Mouse (Mus musculus) liver, embryonic 16.5 days (tissue): ENCODE measurements at regions not wholly inside any gene's neighbourhood (a gene's known extent, or its start where the extent isn't known, plus 50 kb on each side); places are given as distances from the start of the nearest gene placed in this dataset.

Experiments
- ATAC-seq: fragments of 200-750 bp; cut with Nextera tagmentation; 2 replicates; pipeline ENCODE4 v1.8.0; 2017; ENCODE audit warnings: low read depth, mild to moderate bottlenecking, moderate number of reproducible peaks, moderate library complexity
- H3K27ac ChIP-seq: fragments of 300-500 bp; sonication (generic); 2 replicates; pipeline ENCODE4 v1.5.1; 2014; ENCODE audit warnings: mild to moderate bottlenecking, low read length
- H3K27me3 ChIP-seq: fragments of 300-500 bp; sonication (generic); 2 replicates; pipeline ENCODE4 v1.6.1; 2014; ENCODE audit warnings: low read depth, low read length, mixed read lengths; ENCODE audit not compliant: control insufficient read depth, insufficient read depth
- H3K36me3 ChIP-seq: fragments of 300-500 bp; sonication (generic); 2 replicates; pipeline ENCODE4 v1.6.1; 2014; ENCODE audit warnings: mild to moderate bottlenecking; ENCODE audit not compliant: control insufficient read depth, insufficient read depth
- H3K4me1 ChIP-seq: fragments of 300-500 bp; sonication (generic); 2 replicates; pipeline ENCODE4 v1.6.1; 2014; ENCODE audit warnings: low read depth, low read length, mixed read lengths; ENCODE audit not compliant: control insufficient read depth
- H3K4me2 ChIP-seq: fragments of 300-500 bp; sonication (generic); 2 replicates; pipeline ENCODE4 v1.6.1; 2014; ENCODE audit warnings: low read depth, low read length, mixed read lengths
- H3K4me3 ChIP-seq: fragments of 300-500 bp; sonication (generic); 2 replicates; pipeline ENCODE4 v1.5.1; 2014; ENCODE audit warnings: low read depth, mild to moderate bottlenecking, low read length
- H3K9ac ChIP-seq: fragments of 300-500 bp; sonication (generic); 2 replicates; pipeline ENCODE4 v1.6.1; 2014; ENCODE audit warnings: low read depth, low read length
- H3K9me3 ChIP-seq: fragments of 300-500 bp; sonication (generic); replicated peaks from 2 replicates; pipeline ENCODE4 v1.6.1; 2016; ENCODE audit warnings: low read length; ENCODE audit not compliant: control insufficient read depth
- WGBS: fragments of 180-500 bp; shearing (Covaris S2); extraction: QIAGEN DNeasy Blood & Tissue Kit; methylation state at CpG from one replicate; pipeline ENCODE4 v1.1.7; 2014; ENCODE audit not compliant: insufficient replicate concordance; 5-methylcytosine and 5-hydroxymethylcytosine counted together

GRCm38 (mm10) chr3:15112177-15112838 lies 219.8 kb downstream of the Gm9733 start:
- Histone ChIP-seq H3K4me1 (no peaks in the 10 kb centered on the region), H3K36me3 (no peaks in the 10 kb centered on the region), H3K9me3 (no peaks in the 10 kb centered on the region), H3K4me3 (no peak overlapping the region), H3K9ac (no peak overlapping the region), H3K27ac (no peak overlapping the region), H3K27me3 (no peaks in the 10 kb centered on the region), H3K4me2 (no peak overlapping the region)
- ATAC-seq: no peak
- WGBS: 66% methylated on average over 2 of the region's 2 CpGs

GRCm38 (mm10) chr3:15118634-15119356 lies 213.3 kb downstream of the Gm9733 start:
- Histone ChIP-seq H3K27ac (no peak overlapping the region), H3K36me3 (no peaks in the 10 kb centered on the region), H3K4me1 (no peaks in the 10 kb centered on the region), H3K4me2 (no peak overlapping the region), H3K9ac (no peak overlapping the region), H3K9me3 (no peaks in the 10 kb centered on the region), H3K4me3 (no peak overlapping the region), H3K27me3 (no peaks in the 10 kb centered on the region)
- 55% methylated on average over 3 of the region's 3 CpGs for WGBS
- ATAC-seq: no peak

DNA sequence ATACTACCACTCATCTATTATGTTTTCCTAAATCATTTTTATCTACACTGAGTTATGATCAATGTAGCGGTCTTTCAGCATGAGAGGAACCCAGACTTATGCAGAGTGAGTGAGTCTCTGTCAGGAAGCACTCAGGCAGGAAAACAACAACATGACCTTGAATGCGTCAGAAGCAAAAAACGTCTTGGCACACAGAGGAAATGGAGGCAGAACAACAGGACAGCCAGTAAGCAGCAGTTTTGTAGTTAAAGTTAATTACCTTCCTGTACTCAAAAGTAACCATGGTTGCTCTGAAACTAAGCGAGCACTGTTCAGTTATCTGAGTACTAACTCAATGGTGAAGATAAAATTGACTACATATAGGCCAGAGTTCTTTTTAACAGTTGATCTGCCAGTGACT lies 205.4 kb downstream of the Gm9733 start:
- H3K9ac ChIP-seq: no peak overlapping the region
- H3K36me3 ChIP-seq: no peaks in the 10 kb centered on the region
- no peaks in the 10 kb centered on the region for H3K9me3 ChIP-seq
- no peak overlapping the region for H3K4me3 ChIP-seq
- H3K27ac ChIP-seq: no peak overlapping the region
- no peak overlapping the region for H3K4me2 ChIP-seq
- 42% methylated on average over 4 of the region's 4 CpGs for WGBS
- ATAC-seq: 0 out of 2 replicates have a peak, but pooled peaks have one; percentile 27
- no peaks in the 10 kb centered on the region for H3K4me1 ChIP-seq
- no peaks in the 10 kb centered on the region for H3K27me3 ChIP-seq

GRCm38 (mm10) chr3:15128370-15128769 lies 203.7 kb downstream of the Gm9733 start:
- Histone ChIP-seq H3K9me3 (no peaks in the 10 kb centered on the region), H3K27ac (no peak overlapping the region)
- no peak for ATAC-seq

GRCm38 (mm10) chr3:15128960-15129359 lies 203.1 kb downstream of the Gm9733 start:
- no peak overlapping the region for H3K27ac ChIP-seq
- ATAC-seq: no peak
- 59% methylated on average over 3 of the region's 3 CpGs for WGBS
- no peaks in the 10 kb centered on the region for H3K4me1 ChIP-seq
- no peaks in the 10 kb centered on the region for H3K27me3 ChIP-seq
- H3K9ac ChIP-seq: no peak overlapping the region
- H3K9me3 ChIP-seq: no peaks in the 10 kb centered on the region
- H3K4me2 ChIP-seq: no peak overlapping the region
- no peak overlapping the region for H3K4me3 ChIP-seq
- no peaks in the 10 kb centered on the region for H3K36me3 ChIP-seq

More at GRCm38 (mm10) chr3:15128370-15128769, 203.7 kb downstream of the Gm9733 start:
- Histone ChIP-seq H3K27me3 (no peaks in the 10 kb centered on the region), H3K9ac (no peak overlapping the region), H3K36me3 (no peaks in the 10 kb centered on the region), H3K4me1 (no peaks in the 10 kb centered on the region), H3K4me2 (no peak overlapping the region), H3K4me3 (no peak overlapping the region)

DNA sequence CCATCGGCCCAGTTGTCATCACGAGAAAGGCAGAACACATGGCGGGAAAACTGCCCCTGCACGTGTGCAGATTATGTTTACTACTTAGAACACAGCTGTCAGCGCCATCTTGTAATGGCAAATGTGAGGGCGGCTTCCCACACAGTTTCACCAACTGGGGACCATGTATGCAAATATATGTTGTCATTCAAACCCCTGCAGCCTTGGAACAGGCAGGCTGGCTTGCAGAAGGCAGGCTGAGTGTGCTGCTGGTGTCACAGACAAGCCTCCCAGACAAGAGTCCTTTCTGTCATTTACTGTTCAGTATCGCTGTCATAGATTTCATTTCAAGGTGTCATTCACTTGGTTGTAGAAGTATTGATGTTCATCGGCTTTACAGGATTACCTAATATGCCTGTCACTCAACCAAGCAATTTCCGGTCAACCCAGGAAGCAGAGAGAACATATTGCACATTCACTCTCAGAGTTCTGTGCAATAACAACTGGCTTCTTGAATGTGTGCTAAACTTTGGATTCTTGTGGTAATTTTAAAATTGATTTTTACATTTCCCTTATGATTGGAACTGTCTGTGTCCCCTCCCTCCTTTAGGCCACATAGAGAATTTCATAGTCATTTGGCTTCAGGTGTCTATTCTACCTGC lies 202.3 kb downstream of the Gm9733 start:
- Histone ChIP-seq H3K36me3 (no peaks in the 10 kb centered on the region), H3K4me3 (no peak overlapping the region), H3K4me2 (no peak overlapping the region), H3K9me3 (no peaks in the 10 kb centered on the region), H3K27me3 (no peaks in the 10 kb centered on the region), H3K27ac (no peak overlapping the region), H3K4me1 (no peaks in the 10 kb centered on the region), H3K9ac (no peak overlapping the region)
- WGBS: 77% methylated on average over 9 of the region's 9 CpGs
- no peak for ATAC-seq

- H3K4me1 ChIP-seq: no peaks in the 10 kb centered on the region
- H3K4me3 ChIP-seq: no peak overlapping the region
- 53% methylated on average over 5 of the region's 5 CpGs for WGBS
Measured at GRCm38 (mm10) chr3:15132136-15132535, 200.0 kb downstream of the Gm9733 start.

GRCm38 (mm10) chr3:15139550-15139949 lies 192.6 kb downstream of the Gm9733 start:
- H3K4me3 ChIP-seq: no peak overlapping the region
- ATAC-seq: no peak
- H3K9ac ChIP-seq: no peak overlapping the region
- no peaks in the 10 kb centered on the region for H3K27me3 ChIP-seq
- no peaks in the 10 kb centered on the region for H3K9me3 ChIP-seq
- no peak overlapping the region for H3K27ac ChIP-seq
- no peaks in the 10 kb centered on the region for H3K4me1 ChIP-seq
- H3K36me3 ChIP-seq: no peaks in the 10 kb centered on the region
- 63% methylated on average over 1 of the region's 1 CpGs for WGBS
- H3K4me2 ChIP-seq: no peak overlapping the region

More at GRCm38 (mm10) chr3:15132136-15132535, 200.0 kb downstream of the Gm9733 start:
- ATAC-seq: no peak
- H3K27ac ChIP-seq: no peak overlapping the region
- no peaks in the 10 kb centered on the region for H3K9me3 ChIP-seq
- H3K9ac ChIP-seq: no peak overlapping the region
- H3K36me3 ChIP-seq: no peaks in the 10 kb centered on the region
- no peak overlapping the region for H3K4me2 ChIP-seq
- H3K27me3 ChIP-seq: no peaks in the 10 kb centered on the region

DNA sequence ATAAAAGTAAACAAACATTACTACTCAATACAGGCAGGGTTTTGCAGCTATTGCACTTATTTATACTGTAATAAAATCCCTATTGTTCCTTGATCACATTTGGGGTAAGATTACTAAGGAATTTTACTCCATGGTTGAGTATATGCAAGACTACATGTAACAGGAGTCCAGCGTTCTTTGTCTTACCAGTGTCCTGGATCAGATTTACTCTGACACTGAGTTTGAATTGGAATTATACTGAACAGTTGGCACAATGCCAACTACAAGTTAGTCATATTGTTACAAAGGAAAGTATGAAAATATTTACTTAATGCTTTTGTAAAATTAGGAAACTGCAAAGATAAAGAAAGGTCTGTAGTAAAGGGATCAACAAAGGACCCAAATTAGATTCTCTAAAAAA lies 178.4 kb downstream of the Gm9733 start:
- H3K27ac ChIP-seq: no peak overlapping the region
- no peak overlapping the region for H3K4me3 ChIP-seq
- H3K4me1 ChIP-seq: no peaks in the 10 kb centered on the region

More for the DNA sequence above, 178.4 kb downstream of the Gm9733 start:
- Histone ChIP-seq H3K27me3 (no peaks in the 10 kb centered on the region), H3K36me3 (no peaks in the 10 kb centered on the region), H3K4me2 (no peak overlapping the region), H3K9ac (no peak overlapping the region), H3K9me3 (no peaks in the 10 kb centered on the region)
- no peak for ATAC-seq
- 76% methylated on average over 1 of the region's 1 CpGs for WGBS
